Mouse (Mus musculus): ENCODE data around the gene Il17c. TPM values are rescaled to one million over a fixed set of nuclear protein-coding genes. Genes with fewer than 3 reads are reported as not detected.

The Il17c gene
- total RNA-seq (2021) = not detected

GRCm38 (mm10) chr8:122421376-122422070 lies at the start of gene Il17c:
TSS of gene Il17c (plus strand) at chr8:122422020.
- no peak for DNase-seq

- DNase-seq = no peak
Observed at GRCm38 (mm10) chr8:122375320-122375719, 46.5 kb upstream of the Il17c start.

GRCm38 (mm10) chr8:122375751-122376364 lies 46.0 kb upstream of the Il17c start:
- no peak for DNase-seq

GRCm38 (mm10) chr8:122376365-122377231 lies 45.2 kb upstream of the Il17c start, which contains the start of gene Zc3h18:
TSS of gene Zc3h18 (plus strand) at chr8:122376609.
- peak; percentile 99 for DNase-seq

- DNase-seq = no peak
Observed at GRCm38 (mm10) chr8:122383039-122383438, 38.8 kb upstream of the Il17c start.

GRCm38 (mm10) chr8:122389357-122389756 lies 32.5 kb upstream of the Il17c start:
- DNase-seq = no peak

GRCm38 (mm10) chr8:122390758-122391157 lies 31.1 kb upstream of the Il17c start:
- DNase-seq = no peak

- DNase-seq = no peak
Observed at GRCm38 (mm10) chr8:122393717-122394116, 28.1 kb upstream of the Il17c start.

GRCm38 (mm10) chr8:122395291-122395690 lies 26.5 kb upstream of the Il17c start:
- DNase-seq = no peak

GRCm38 (mm10) chr8:122398186-122398585 lies 23.6 kb upstream of the Il17c start:
- DNase-seq = no peak

- DNase-seq = no peak
Observed at GRCm38 (mm10) chr8:122405146-122405805, 16.5 kb upstream of the Il17c start.

- no peak for DNase-seq
Observed at GRCm38 (mm10) chr8:122407678-122408077, 14.1 kb upstream of the Il17c start.

GRCm38 (mm10) chr8:122414311-122414710 lies 7.5 kb upstream of the Il17c start:
- no peak for DNase-seq

- DNase-seq = no peak
Observed at GRCm38 (mm10) chr8:122415554-122415953, 6.3 kb upstream of the Il17c start.

- no peak for DNase-seq
Observed at GRCm38 (mm10) chr8:122419881-122420555, 1.8 kb upstream of the Il17c start.

GRCm38 (mm10) chr8:122423217-122423616 lies 1.4 kb downstream of the Il17c start:
- DNase-seq = no peak

- DNase-seq = no peak
Observed at GRCm38 (mm10) chr8:122423659-122424058, 1.8 kb downstream of the Il17c start.

- DNase-seq = no peak
Observed at GRCm38 (mm10) chr8:122426145-122426544, 4.3 kb downstream of the Il17c start.

- no peak for DNase-seq
Observed at GRCm38 (mm10) chr8:122427607-122428006, 5.8 kb downstream of the Il17c start.

- no peak for DNase-seq
Observed at GRCm38 (mm10) chr8:122428163-122428562, 6.3 kb downstream of the Il17c start.

- no peak for DNase-seq
Observed at GRCm38 (mm10) chr8:122430058-122430636, 8.3 kb downstream of the Il17c start.

- DNase-seq = no peak
Observed at GRCm38 (mm10) chr8:122430646-122431045, 8.8 kb downstream of the Il17c start.

All from layer of hippocampus, postnatal 36 days (tissue).